Mouse (Mus musculus): ENCODE data around the gene Zfp827. TPM values are rescaled to one million over a fixed set of nuclear protein-coding genes. Genes with fewer than 3 reads are reported as not detected.

Gene Zfp827
- polyA plus RNA-seq, 1 experiment from 2014 or later = 13.1 TPM

DNA sequence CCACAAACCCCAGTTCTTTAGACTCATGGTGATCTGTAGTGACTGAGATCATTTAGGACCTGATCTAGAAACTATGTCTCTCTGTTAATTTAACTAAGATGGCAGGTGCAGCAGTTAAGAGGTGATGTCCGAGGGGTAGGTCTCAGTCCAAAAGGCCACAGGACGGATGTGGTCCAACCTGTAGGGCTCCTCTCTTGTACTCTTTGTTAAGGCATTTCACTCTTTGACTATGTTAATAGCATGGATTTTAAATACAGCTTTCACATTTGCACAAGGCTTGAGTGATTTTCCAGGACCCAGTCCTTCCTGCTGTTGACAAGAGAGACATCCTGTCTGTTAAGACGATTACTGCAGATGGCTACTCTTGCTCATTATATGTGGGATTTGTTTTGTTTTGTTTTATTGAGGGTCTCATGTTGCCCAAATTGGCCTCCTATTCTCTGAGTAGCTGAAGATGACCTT is 56.2 kb downstream of the Zfp827 start:
- Histone ChIP-seq H3K4me2 (ENCODE audit: low read depth, low read length, severe bottlenecking) (no peak overlapping the region), H3K4me3 (ENCODE audit: low read depth, low read length) (no peak overlapping the region), H3K27ac (ENCODE audit: low read depth, low read length) (no peak overlapping the region), H3K9ac (ENCODE audit: low read length) (no peak overlapping the region), H3K27me3 (ENCODE audit: control insufficient read depth, insufficient read depth, low read length) (no peaks in the 10 kb centered on the region), H3K36me3 (ENCODE audit: control insufficient read depth, insufficient read depth, low read length) (no peaks in the 10 kb centered on the region; the same call in 1 of the 2 replicates), H3K9me3 (ENCODE audit: control insufficient read depth, low read length) (no peaks in the 10 kb centered on the region), H3K4me1 (replicated peaks; ENCODE audit: control insufficient read depth, insufficient read depth, low read length) (no peaks in the 10 kb centered on the region)
- 86% methylated on average over 3 of the region's 3 CpGs for WGBS
- no peak for DNase-seq (ENCODE audit: low spot score)
- no peak for ATAC-seq (replicated peaks; ENCODE audit: low FRiP score)

DNA sequence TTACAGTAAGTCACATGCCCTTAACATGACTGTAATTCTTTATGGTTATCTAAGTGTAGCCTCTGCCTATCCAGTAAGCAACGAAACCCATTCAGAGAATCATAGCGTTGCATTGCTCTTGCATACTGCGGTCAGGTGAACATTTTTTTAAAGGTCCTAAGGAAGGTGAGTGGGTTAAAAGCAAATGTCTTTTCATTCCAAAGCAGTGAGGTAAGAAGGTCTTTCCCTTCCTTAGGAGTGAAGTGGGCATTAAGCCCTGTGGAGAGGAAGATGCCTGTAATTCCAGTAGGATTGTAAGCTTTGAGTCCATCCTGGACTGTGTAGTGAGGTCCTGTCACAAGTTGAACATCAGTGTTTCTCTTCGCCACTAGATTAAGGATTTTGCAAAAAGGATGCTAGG is 66.2 kb downstream of the Zfp827 start:
- H3K9me3 ChIP-seq (ENCODE audit: control insufficient read depth, low read length) = no peaks in the 10 kb centered on the region

GRCm38 (mm10) chr8:79095162-79095561 is 66.9 kb downstream of the Zfp827 start:
- H3K9ac ChIP-seq (ENCODE audit: low read length) = no peak overlapping the region
- WGBS = 96% methylated on average over 7 of the region's 7 CpGs
- no peak for DNase-seq (ENCODE audit: low spot score)
- no peaks in the 10 kb centered on the region for H3K27me3 ChIP-seq (ENCODE audit: control insufficient read depth, insufficient read depth, low read length)
- no peak overlapping the region for H3K4me2 ChIP-seq (ENCODE audit: low read depth, low read length, severe bottlenecking)
- no peaks in the 10 kb centered on the region for H3K4me1 ChIP-seq (replicated peaks; ENCODE audit: control insufficient read depth, insufficient read depth, low read length)
- H3K4me3 ChIP-seq (ENCODE audit: low read depth, low read length) = no peak overlapping the region
- H3K27ac ChIP-seq (ENCODE audit: low read depth, low read length) = no peak overlapping the region
- no peaks in the 10 kb centered on the region for H3K36me3 ChIP-seq (ENCODE audit: control insufficient read depth, insufficient read depth, low read length)
- no peaks in the 10 kb centered on the region for H3K9me3 ChIP-seq (ENCODE audit: control insufficient read depth, low read length)
- ATAC-seq (replicated peaks; ENCODE audit: low FRiP score) = no peak

More for the DNA sequence above, 66.2 kb downstream of the Zfp827 start:
- WGBS = 96% methylated on average over 4 of the region's 4 CpGs
- Histone ChIP-seq H3K36me3 (ENCODE audit: control insufficient read depth, insufficient read depth, low read length) (no peaks in the 10 kb centered on the region), H3K4me2 (ENCODE audit: low read depth, low read length, severe bottlenecking) (no peak overlapping the region), H3K4me1 (replicated peaks; ENCODE audit: control insufficient read depth, insufficient read depth, low read length) (no peaks in the 10 kb centered on the region), H3K4me3 (ENCODE audit: low read depth, low read length) (no peak overlapping the region), H3K27me3 (ENCODE audit: control insufficient read depth, insufficient read depth, low read length) (no peaks in the 10 kb centered on the region), H3K9ac (ENCODE audit: low read length) (no peak overlapping the region), H3K27ac (ENCODE audit: low read depth, low read length) (no peak overlapping the region)
- no peak for ATAC-seq (replicated peaks; ENCODE audit: low FRiP score)
- no peak for DNase-seq (ENCODE audit: low spot score)

GRCm38 (mm10) chr8:79096970-79097369 is 68.7 kb downstream of the Zfp827 start:
- H3K4me3 ChIP-seq (ENCODE audit: low read depth, low read length) = no peak overlapping the region
- H3K4me2 ChIP-seq (ENCODE audit: low read depth, low read length, severe bottlenecking) = no peak overlapping the region
- H3K9me3 ChIP-seq (ENCODE audit: control insufficient read depth, low read length) = no peaks in the 10 kb centered on the region
- no peak for DNase-seq (ENCODE audit: low spot score)
- H3K9ac ChIP-seq (ENCODE audit: low read length) = no peak overlapping the region
- no peaks in the 10 kb centered on the region for H3K27me3 ChIP-seq (ENCODE audit: control insufficient read depth, insufficient read depth, low read length)
- ATAC-seq (replicated peaks; ENCODE audit: low FRiP score) = no peak
- no peaks in the 10 kb centered on the region for H3K4me1 ChIP-seq (replicated peaks; ENCODE audit: control insufficient read depth, insufficient read depth, low read length)
- H3K36me3 ChIP-seq (ENCODE audit: control insufficient read depth, insufficient read depth, low read length) = no peaks in the 10 kb centered on the region
- 65% methylated on average over 11 of the region's 11 CpGs for WGBS
- no peak overlapping the region for H3K27ac ChIP-seq (ENCODE audit: low read depth, low read length)

DNA sequence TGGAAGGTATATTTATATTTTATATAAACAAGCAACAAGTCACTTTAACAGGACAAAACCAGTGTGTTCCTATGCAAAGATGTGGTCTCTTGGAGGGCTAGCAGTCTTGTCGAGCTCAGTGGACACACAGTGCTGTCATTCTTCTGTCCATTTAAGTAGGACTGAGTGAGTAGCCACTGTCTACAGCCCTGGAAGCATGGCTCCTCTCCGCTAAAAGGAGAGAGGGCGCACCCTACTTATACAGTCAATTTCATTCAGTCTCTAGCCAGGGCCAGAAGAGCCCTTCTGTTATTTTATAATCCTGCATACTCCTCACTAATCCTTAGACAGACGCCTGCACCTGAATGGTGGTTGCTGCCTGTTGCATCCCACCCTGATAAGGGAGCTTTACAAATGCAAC is 74.5 kb downstream of the Zfp827 start:
- no peaks in the 10 kb centered on the region for H3K36me3 ChIP-seq (ENCODE audit: control insufficient read depth, insufficient read depth, low read length)
- H3K4me2 ChIP-seq (ENCODE audit: low read depth, low read length, severe bottlenecking) = no peak overlapping the region
- H3K4me3 ChIP-seq (ENCODE audit: low read depth, low read length) = no peak overlapping the region
- H3K9me3 ChIP-seq (ENCODE audit: control insufficient read depth, low read length) = no peaks in the 10 kb centered on the region
- no peaks in the 10 kb centered on the region for H3K27me3 ChIP-seq (ENCODE audit: control insufficient read depth, insufficient read depth, low read length)
- no peaks in the 10 kb centered on the region for H3K4me1 ChIP-seq (replicated peaks; ENCODE audit: control insufficient read depth, insufficient read depth, low read length)
- H3K27ac ChIP-seq (ENCODE audit: low read depth, low read length) = 0 out of 2 replicates have a peak overlapping the region, but pooled peaks have one; percentile 6
- DNase-seq (ENCODE audit: low spot score) = no peak
- no peak overlapping the region for H3K9ac ChIP-seq (ENCODE audit: low read length)
- 68% methylated on average over 4 of the region's 4 CpGs for WGBS
- ATAC-seq (replicated peaks; ENCODE audit: low FRiP score) = no peak

DNA sequence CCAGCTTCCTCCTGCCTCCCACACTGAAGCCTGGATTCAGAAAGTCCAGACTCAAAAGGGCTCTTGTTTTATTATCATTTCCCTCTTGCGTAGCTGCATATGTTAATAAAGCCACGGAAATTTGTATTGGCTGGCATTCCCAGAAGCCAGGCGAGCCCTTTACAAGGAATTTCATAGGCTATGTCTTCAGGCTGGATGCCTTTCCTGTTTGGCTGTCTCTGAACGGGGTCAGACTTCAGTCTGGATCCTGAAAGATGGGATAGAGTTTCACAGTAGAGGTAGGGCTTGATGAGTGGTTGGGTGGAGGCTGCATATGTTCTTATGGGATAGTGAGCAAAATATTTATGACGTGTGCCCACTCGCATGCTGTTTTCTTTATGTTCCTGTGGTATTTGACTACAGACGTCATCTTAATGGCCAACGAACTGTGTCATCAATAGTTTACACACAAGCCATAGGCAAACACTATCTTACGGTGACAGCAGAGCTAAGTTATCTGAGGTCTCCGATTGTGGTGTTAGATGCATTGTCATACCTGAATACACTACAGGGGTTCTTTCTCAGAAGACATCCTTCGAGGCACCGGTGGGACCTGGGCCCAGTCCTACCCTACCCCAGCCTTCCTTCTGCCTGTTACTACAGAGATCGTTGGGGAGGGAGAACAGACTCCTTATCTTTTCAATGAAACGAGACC is 75.1 kb downstream of the Zfp827 start:
- DNase-seq (ENCODE audit: low spot score) (no peak), ATAC-seq (replicated peaks; ENCODE audit: low FRiP score) (no peak)
- 90% methylated on average over 14 of the region's 14 CpGs for WGBS
- Histone ChIP-seq H3K27ac (ENCODE audit: low read depth, low read length) (no peak overlapping the region), H3K36me3 (ENCODE audit: control insufficient read depth, insufficient read depth, low read length) (no peaks in the 10 kb centered on the region), H3K27me3 (ENCODE audit: control insufficient read depth, insufficient read depth, low read length) (no peaks in the 10 kb centered on the region), H3K9me3 (ENCODE audit: control insufficient read depth, low read length) (no peaks in the 10 kb centered on the region), H3K4me1 (replicated peaks; ENCODE audit: control insufficient read depth, insufficient read depth, low read length) (no peaks in the 10 kb centered on the region), H3K4me3 (ENCODE audit: low read depth, low read length) (no peak overlapping the region), H3K4me2 (ENCODE audit: low read depth, low read length, severe bottlenecking) (no peak overlapping the region), H3K9ac (ENCODE audit: low read length) (no peak overlapping the region)

- Histone ChIP-seq H3K4me1 (replicated peaks; ENCODE audit: control insufficient read depth, insufficient read depth, low read length) (no peaks in the 10 kb centered on the region), H3K27me3 (ENCODE audit: control insufficient read depth, insufficient read depth, low read length) (no peaks in the 10 kb centered on the region), H3K27ac (ENCODE audit: low read depth, low read length) (no peak overlapping the region), H3K4me3 (ENCODE audit: low read depth, low read length) (no peak overlapping the region), H3K36me3 (ENCODE audit: control insufficient read depth, insufficient read depth, low read length) (no peaks in the 10 kb centered on the region), H3K9me3 (ENCODE audit: control insufficient read depth, low read length) (no peaks in the 10 kb centered on the region), H3K4me2 (ENCODE audit: low read depth, low read length, severe bottlenecking) (no peak overlapping the region), H3K9ac (ENCODE audit: low read length) (no peak overlapping the region)
- ATAC-seq (replicated peaks; ENCODE audit: low FRiP score) (no peak), DNase-seq (ENCODE audit: low spot score) (no peak)
- WGBS = 81% methylated on average over 9 of the region's 9 CpGs
Observed at GRCm38 (mm10) chr8:79103923-79104580, 75.8 kb downstream of the Zfp827 start.

- H3K4me1 ChIP-seq (replicated peaks; ENCODE audit: control insufficient read depth, insufficient read depth, low read length) = no peaks in the 10 kb centered on the region
- ATAC-seq (replicated peaks; ENCODE audit: low FRiP score) (no peak), DNase-seq (ENCODE audit: low spot score) (no peak)
- H3K36me3 ChIP-seq (ENCODE audit: control insufficient read depth, insufficient read depth, low read length) = no peaks in the 10 kb centered on the region
- no peak overlapping the region for H3K4me3 ChIP-seq (ENCODE audit: low read depth, low read length)
- H3K4me2 ChIP-seq (ENCODE audit: low read depth, low read length, severe bottlenecking) = no peak overlapping the region
- WGBS = 90% methylated on average over 9 of the region's 9 CpGs
- H3K9me3 ChIP-seq (ENCODE audit: control insufficient read depth, low read length) = no peaks in the 10 kb centered on the region
- H3K27ac ChIP-seq (ENCODE audit: low read depth, low read length) = no peak overlapping the region
- H3K27me3 ChIP-seq (ENCODE audit: control insufficient read depth, insufficient read depth, low read length) = no peaks in the 10 kb centered on the region
- no peak overlapping the region for H3K9ac ChIP-seq (ENCODE audit: low read length)
Observed at GRCm38 (mm10) chr8:79104634-79105033, 76.4 kb downstream of the Zfp827 start.

DNA sequence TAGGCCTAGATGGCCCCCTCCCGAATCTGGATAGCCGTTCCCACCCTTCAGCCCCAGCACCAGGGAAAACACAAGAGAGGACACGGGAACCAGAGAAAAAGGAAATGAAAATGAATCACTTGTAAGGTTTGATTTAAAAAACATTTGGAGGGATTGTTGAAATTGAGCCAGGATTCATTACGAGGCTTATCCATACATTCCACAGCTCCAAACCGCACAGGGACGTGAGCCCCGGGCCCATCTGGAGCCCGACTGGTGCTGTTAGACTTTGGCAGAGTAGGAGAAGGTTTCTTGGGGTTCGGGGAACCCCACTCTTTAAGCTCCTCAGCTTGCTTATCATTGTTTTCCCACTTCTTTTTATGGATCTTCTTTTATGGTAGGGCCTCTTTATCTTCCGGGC is 76.9 kb downstream of the Zfp827 start:
- ATAC-seq (replicated peaks; ENCODE audit: low FRiP score) = no peak
- H3K9ac ChIP-seq (ENCODE audit: low read length) = no peak overlapping the region
- no peak for DNase-seq (ENCODE audit: low spot score)
- no peaks in the 10 kb centered on the region for H3K36me3 ChIP-seq (ENCODE audit: control insufficient read depth, insufficient read depth, low read length)
- H3K27ac ChIP-seq (ENCODE audit: low read depth, low read length) = no peak overlapping the region
- no peaks in the 10 kb centered on the region for H3K9me3 ChIP-seq (ENCODE audit: control insufficient read depth, low read length)
- 92% methylated on average over 10 of the region's 10 CpGs for WGBS
- no peak overlapping the region for H3K4me3 ChIP-seq (ENCODE audit: low read depth, low read length)
- no peaks in the 10 kb centered on the region for H3K27me3 ChIP-seq (ENCODE audit: control insufficient read depth, insufficient read depth, low read length)
- no peak overlapping the region for H3K4me2 ChIP-seq (ENCODE audit: low read depth, low read length, severe bottlenecking)
- no peaks in the 10 kb centered on the region for H3K4me1 ChIP-seq (replicated peaks; ENCODE audit: control insufficient read depth, insufficient read depth, low read length)

Data from forebrain, embryonic 11.5 days (tissue).